Mouse (Mus musculus) MN1 (cell line): ENCODE data around the gene Ppm1d.
A peak's percentile ranks its signal among the peaks of the same experiment; 100 is the strongest.

Experiments
- DNase-seq: peaks from one replicate; pipeline ENCODE4 v3.0.0-alpha.2; 2016; ENCODE audit warnings: low spot score

Ppm1d gene

GRCm38 (mm10) chr11:85310713-85311574 lies at the start of gene Ppm1d:
Gene Ppm1d (plus strand): TSS chr11:85311244.
- DNase-seq: peak; percentile 98

- DNase-seq: no peak
These were observed 46.4 kb upstream of the Ppm1d start for GRCm38 (mm10) chr11:85264635-85265034.

GRCm38 (mm10) chr11:85267393-85267792 lies 43.7 kb upstream of the Ppm1d start:
- no peak for DNase-seq

- peak; percentile 25 for DNase-seq
These were observed 40.4 kb upstream of the Ppm1d start for GRCm38 (mm10) chr11:85270631-85271030.

GRCm38 (mm10) chr11:85273299-85273698 lies 37.7 kb upstream of the Ppm1d start:
- no peak for DNase-seq

GRCm38 (mm10) chr11:85275151-85275550 lies 35.9 kb upstream of the Ppm1d start:
- no peak for DNase-seq

- DNase-seq: peak; percentile 11
These were observed 33.4 kb upstream of the Ppm1d start for GRCm38 (mm10) chr11:85277609-85278008.

- no peak for DNase-seq
These were observed 32.9 kb upstream of the Ppm1d start for GRCm38 (mm10) chr11:85278175-85278574.

- no peak for DNase-seq
These were observed 29.7 kb upstream of the Ppm1d start for GRCm38 (mm10) chr11:85281219-85281878.

GRCm38 (mm10) chr11:85297953-85298352 lies 13.1 kb upstream of the Ppm1d start:
- DNase-seq: no peak

- no peak for DNase-seq
These were observed 11.2 kb upstream of the Ppm1d start for GRCm38 (mm10) chr11:85299880-85300279.

GRCm38 (mm10) chr11:85301161-85301560 lies 9.9 kb upstream of the Ppm1d start:
- no peak for DNase-seq

- no peak for DNase-seq
These were observed 9.2 kb upstream of the Ppm1d start for GRCm38 (mm10) chr11:85301836-85302235.

GRCm38 (mm10) chr11:85306577-85307260 lies 4.3 kb upstream of the Ppm1d start:
- DNase-seq: no peak

- peak; percentile 17 for DNase-seq
These were observed 2.2 kb upstream of the Ppm1d start for GRCm38 (mm10) chr11:85308799-85309198.

- no peak for DNase-seq
These were observed 684 bp upstream of the Ppm1d start for GRCm38 (mm10) chr11:85310407-85310712.

GRCm38 (mm10) chr11:85311645-85312490 lies 824 bp downstream of the Ppm1d start:
- DNase-seq: peak; percentile 75

GRCm38 (mm10) chr11:85312818-85313217 lies 1.8 kb downstream of the Ppm1d start:
- DNase-seq: peak; percentile 92

GRCm38 (mm10) chr11:85313361-85313760 lies 2.3 kb downstream of the Ppm1d start:
- DNase-seq: no peak

- DNase-seq: no peak
These were observed 12.7 kb downstream of the Ppm1d start for GRCm38 (mm10) chr11:85323567-85324330.

- no peak for DNase-seq
These were observed 17.7 kb downstream of the Ppm1d start for GRCm38 (mm10) chr11:85328717-85329116.
